Mouse (Mus musculus) gastrocnemius, postnatal 4 days (tissue): ENCODE data around the gene Clcn7. TPM values are rescaled to one million over a fixed set of nuclear protein-coding genes. Genes with fewer than 3 reads are reported as not detected.
A peak's percentile ranks its signal among the peaks of the same experiment; 100 is the strongest.

Experiments
- DNase-seq, 2 experiments: peaks; one replicate each; pipeline ENCODE4 v3.0.0; 2021 to 2022; ENCODE audit warnings: low spot score in 2 of 2, mixed read lengths in 2 of 2
- long read RNA-seq, 2 experiments: library from polyadenylated mRNA; stranded (forward); transcript quantifications; one replicate each; pipeline ENCODE4 v2.0.0; 2021
- total RNA-seq, 2 experiments: library from RNA; stranded (reverse); gene quantifications; 2 replicates each; pipeline ENCODE4 v1.2.3; 2021

Clcn7 gene
- total RNA-seq: 10 to 100 TPM; 23.0 to 25.0 TPM
- long read RNA-seq, experiment 1, full-length matches to known transcripts: 4 of 21 reads
- long read RNA-seq, experiment 1, partial matches to known transcripts: 6 of 21 reads
- long read RNA-seq, experiment 1, other reads (novel, unspliced or antisense): 11 of 21 reads
- long read RNA-seq, experiment 2, full-length matches to known transcripts: 15 of 27 reads
- long read RNA-seq, experiment 2, partial matches to known transcripts: 5 of 27 reads
- long read RNA-seq, experiment 2, other reads (novel, unspliced or antisense): 7 of 27 reads

DNA sequence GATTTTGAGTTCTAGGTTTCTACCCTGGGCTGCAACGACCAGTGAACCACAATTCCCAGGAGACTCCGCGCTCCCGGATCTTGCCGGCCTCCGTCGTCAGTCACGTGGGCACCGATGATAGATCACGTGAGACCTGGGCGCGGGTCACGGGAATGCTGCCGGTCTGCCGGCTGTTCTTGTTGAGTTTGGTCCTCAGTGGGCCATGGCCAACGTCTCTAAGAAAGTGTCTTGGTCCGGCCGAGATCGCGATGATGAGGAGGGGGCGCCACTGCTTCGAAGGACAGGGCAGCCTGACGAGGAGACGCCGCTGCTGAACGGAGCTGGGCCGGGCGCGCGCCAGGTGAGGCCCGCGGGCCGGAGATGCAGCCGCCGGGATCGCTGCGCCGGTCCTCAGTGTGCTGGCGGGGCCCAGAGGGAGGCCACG, at the start of gene Clcn7:
Clcn7 (plus strand) TSS at position 117 of the 424 bp plus-strand sequence.
- peak; percentile 90 to 96 for DNase-seq

GRCm38 (mm10) chr17:25083444-25083931, 49.7 kb upstream of the Clcn7 start, which contains the start of gene Tmem204:
Gene Tmem204, minus strand, starts transcription at chr17:25083591.
- DNase-seq: peak in 1 of 2 experiments; percentile 71

DNA sequence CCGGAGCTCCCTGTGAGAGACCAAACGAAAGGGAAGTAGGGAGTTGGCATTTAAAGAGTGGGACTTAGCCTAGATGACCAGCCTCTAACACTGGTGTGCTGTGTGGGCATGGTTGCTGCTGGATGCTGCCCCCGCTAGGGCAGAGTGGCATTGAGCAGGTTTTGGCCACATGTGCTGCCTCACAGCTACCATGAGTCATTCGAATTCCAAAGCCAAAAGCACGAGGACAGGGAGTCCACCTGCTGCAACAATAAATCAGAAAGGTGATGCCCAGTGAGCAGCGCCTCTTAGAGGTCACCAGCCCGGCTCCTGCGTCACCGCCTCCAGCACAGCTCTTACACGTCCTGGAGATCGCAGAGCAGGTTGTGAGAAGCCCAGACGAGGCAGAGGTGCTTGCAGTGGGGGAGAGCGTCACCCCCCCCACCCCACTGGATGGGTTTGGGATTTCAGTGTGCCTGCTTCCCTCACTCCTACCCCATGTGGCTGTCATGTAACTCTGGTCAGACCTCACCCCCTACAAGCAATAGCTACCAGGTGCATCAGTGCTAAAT, 48.3 kb upstream of the Clcn7 start:
- DNase-seq: peak in 1 of 2 experiments; percentile 30

GRCm38 (mm10) chr17:25086724-25087123, 46.5 kb upstream of the Clcn7 start:
- no peak for DNase-seq

DNA sequence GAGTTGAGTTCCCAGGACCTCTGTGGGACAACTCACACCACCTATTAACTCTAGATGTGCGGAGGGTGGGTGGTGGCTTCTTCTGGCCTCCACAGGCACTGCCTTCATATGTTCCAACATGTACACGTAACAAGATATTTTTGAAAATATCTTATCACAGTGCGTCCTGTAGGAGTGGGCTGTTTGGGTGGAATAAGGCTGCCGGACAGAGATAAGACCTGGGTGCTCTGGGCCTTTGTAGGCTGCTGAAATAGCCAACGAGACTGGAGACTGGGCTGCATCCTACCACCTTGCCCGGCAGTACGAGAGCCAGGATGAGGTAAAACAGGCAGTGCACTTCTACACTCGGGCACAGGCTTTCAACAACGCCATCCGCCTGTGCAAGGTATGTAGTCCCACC, 44.0 kb upstream of the Clcn7 start:
- no peak for DNase-seq

GRCm38 (mm10) chr17:25090450-25090849, 42.7 kb upstream of the Clcn7 start:
- DNase-seq: no peak

- DNase-seq: no peak
These were observed 37.0 kb upstream of the Clcn7 start for GRCm38 (mm10) chr17:25096221-25096620.

- DNase-seq: no peak
These were observed 33.1 kb upstream of the Clcn7 start for GRCm38 (mm10) chr17:25100052-25100451.

- no peak for DNase-seq
These were observed 31.9 kb upstream of the Clcn7 start for GRCm38 (mm10) chr17:25101338-25101737.

DNA sequence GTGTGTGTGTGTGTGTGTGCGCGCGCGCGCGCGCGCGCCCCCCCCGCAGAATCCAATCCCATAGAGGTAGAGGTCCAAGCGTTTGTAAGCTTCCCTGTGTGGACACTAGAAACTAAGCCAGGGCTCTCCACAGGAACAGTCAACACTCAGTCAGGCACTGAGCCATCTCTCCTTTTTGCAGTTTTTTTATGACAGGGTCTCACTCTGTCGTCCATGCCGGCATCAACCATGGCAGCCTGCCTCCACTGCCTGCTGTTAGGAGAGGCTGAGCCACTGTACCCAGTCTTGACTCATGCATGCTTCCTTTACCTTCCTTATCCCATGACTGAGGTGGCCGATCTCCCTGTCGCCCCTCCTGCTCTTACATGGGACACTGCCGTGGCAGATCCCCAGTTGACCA, 25.4 kb upstream of the Clcn7 start:
- no peak for DNase-seq

DNA sequence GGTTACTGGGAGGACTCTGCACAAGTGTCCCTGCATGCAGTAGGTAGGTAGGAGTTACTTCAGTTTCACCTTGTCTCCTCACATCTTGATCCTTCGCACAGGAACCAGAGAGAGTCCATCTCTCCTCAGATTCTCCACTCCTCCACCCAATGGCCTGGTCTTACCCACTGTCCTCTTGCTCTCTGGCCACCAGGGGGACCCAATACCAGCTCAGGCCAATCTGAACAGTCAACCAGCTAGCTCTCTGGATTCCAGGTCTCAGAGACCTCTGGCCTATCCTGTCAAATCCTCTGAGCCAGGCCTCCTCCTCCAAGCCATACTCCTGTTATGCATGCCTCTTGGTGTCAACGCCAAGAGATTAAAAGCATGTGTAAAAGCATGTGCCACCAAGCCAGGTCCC, 23.6 kb upstream of the Clcn7 start:
- no peak for DNase-seq

DNA sequence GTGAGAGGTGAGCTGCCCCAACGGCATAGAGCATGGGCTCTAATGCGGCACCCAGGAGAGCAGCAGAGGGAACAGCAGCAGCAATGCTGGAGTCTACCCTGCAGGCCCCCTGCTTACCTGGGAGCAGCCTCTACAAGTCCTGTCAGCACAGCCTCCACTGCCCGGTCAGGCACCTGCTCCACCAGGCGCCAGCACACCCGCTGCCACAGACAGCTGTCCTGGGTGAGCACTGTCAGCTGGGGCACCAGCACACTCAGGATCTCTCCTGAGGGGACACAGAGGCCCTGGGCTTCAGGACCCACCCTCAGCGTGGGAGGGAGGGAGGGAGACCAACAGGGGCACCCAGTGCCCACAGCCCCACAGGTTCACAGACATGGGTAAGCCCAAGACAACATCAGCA, 22.6 kb upstream of the Clcn7 start:
- DNase-seq: no peak

GRCm38 (mm10) chr17:25111220-25111619, 22.0 kb upstream of the Clcn7 start:
- DNase-seq: no peak

DNA sequence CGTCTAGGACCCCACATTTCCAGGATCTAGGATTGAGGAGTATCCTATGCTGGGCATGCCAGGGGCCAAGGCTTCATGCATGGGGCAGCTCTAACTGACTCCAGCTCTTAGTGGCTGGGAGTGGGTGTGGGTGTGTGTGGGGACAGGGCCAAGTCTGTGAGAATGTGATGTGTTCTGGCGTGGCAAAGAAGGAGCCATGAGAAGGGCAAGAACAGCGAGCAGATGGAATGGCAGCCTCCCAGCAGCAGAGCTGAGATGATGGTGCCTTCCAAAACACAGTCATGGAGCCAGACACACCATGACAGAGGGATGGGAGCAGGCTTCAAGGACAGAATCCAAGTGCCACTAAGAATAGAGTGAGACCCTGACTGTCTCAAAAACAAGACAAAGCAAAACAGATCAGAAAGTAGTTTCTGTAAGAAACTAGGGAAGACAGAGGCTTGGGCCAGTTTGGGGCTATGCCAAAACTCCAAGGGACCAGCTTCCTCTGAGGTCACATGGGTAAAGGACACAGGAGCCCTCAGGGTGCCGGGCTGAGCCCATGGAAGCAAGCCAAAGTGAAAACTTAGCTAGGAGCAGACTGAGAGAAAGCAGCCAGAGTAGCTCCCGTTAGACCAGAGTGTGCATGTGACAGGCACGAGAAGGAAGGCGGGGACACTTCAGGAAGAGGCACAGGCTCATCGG, 21.3 kb upstream of the Clcn7 start:
- peak in 1 of 2 experiments; percentile 36 for DNase-seq

DNA sequence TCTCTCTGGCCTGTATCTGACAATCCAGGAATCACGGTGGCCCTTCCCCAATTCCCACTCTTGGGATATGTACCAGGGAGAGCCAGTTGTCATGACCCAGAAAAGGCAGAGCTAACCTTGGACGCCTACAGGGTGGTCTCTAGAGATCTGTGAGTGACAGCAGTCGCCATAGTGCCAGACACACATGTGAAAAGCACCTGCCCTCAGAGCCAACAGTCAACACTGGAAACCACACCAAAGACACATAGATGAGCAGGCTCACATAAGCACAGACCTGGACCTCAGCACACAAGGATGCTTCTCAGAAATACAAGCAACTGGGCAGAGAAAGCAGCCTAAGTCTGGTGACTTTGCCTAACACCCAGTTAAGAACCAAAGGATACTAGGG, 20.8 kb upstream of the Clcn7 start:
- DNase-seq: no peak

DNA sequence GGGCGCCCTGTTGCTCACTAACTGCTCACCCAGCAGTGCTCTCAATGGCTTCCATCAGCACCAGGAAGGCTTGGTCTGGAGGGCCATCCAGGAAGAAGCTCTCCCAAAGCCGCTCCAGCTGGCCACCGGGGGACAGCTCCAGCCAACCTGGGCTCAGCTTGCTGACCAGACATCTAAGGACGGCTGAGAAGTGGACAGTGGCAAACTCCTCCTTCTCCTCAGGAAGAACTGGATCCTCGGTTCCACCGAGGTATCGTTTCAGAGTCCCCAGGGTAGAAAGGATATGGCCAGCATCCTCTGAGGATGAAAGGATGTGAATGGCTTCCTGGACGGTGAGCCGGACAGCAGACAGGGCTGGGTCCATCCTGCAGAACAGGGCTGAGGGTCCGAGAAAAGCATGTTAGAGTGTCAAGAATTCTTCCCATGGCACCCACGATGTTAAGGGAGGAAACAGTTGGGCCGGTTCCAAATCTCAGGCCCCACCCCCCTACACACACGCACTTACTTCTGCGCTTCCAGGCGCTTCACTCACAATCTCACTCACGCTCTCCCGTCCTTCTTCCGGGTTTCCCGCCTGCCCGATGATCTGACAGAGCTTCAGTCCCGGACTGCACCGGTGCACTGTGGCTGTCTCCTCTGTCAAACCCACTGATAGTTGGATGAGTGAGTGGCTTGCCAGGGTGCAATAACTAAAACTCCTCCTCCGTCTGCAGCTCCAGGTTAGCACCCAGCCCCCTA, 18.1 kb upstream of the Clcn7 start:
- DNase-seq: peak in 1 of 2 experiments; percentile 40

GRCm38 (mm10) chr17:25115664-25116432, 17.3 kb upstream of the Clcn7 start, which contains the start of gene Telo2:
Gene Telo2, minus strand, starts transcription at chr17:25115967.
- DNase-seq: peak; percentile 88 to 96

- DNase-seq: no peak
These were observed 15.9 kb upstream of the Clcn7 start for GRCm38 (mm10) chr17:25117263-25117662.

DNA sequence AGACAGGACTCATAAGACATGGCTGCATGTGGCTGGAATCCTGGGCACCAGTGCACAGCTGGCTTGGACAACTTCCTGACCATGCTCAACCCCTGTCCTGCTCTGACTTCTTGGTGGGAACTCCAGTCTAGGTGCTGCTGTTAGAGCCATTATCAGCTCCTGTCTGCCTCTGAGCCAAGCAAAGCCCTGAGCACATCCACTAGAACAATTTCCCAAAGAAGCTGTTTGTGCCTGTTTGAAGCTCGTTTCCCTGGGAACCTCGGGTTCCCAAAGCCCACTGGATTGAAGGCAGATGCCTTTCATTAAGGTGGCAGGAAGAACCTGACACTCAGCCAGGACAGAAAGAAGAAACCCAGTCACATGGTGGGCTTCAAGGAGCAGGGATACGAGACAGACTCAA, 12.8 kb upstream of the Clcn7 start, which contains the start of gene Ptx4:
Ptx4 (plus strand) TSS at position 355 of the 400 bp plus-strand sequence.
- DNase-seq: no peak

DNA sequence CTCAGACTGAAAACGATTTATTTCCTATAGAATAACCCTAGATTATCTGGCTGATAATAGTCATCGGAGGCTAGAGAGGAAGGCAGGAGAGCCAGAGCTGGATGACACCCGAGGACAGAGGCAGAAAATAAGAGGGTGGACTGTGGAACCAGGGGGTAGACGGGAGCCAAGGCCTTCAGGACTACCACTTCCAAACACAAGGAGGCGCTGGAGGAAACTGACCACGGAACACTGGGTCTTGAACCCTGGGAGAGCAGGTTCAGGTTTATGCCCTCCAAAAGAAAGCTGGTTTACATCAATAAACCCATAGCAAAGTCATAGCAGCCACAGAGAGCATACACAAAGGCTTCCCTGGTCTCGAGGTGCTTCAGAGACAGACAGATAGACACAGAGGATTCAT, 9.2 kb upstream of the Clcn7 start:
- DNase-seq: no peak
